Mouse (Mus musculus): Measurements from ENCODE around the gene Tmprss6. TPM values are rescaled to one million over a fixed set of nuclear protein-coding genes. Genes with fewer than 3 reads are reported as not detected.

The Tmprss6 gene
- total RNA-seq, 2 experiments from 2014 or later = 0.38 TPM; not detected in 1

DNA sequence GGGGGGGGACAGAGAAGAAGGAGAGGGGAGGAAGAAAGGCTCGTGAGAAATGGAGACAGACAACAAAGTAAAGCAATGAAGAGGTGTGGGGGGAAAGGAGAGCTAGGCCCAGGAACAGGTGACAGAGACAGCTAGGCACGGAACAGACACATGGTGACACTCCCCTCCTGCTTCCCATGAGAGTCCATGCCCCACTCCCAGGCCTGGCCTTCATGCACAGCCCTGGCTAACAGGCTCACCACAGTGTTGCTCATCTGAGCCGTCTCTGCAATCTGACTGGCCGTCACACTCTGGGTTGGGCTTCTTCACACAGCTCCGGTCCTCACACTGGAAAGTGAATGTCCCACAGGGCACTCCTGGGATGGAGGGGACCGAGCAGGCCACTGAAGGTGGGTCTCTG, 24.6 kb downstream of the Tmprss6 start:
- DNase-seq = no peak

DNA sequence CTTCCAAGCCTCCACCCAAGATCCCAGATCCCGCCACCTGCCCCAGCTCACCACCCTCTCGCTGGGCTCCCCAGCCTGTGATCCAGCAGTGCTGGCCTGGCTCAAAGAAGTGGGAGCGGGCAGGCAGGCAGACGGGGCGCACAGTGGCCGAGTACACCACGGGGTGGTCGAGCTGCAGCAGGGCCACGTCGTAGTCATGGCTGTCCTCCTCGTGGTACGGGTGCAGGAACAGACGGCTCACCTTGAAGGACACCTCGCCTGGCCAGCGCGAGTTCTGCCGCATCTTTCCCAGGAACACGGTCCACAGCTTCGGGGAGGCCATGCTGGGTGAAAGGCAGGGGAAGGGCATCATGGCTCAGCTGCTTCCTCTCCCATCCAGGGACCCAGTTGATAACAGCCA, 26.2 kb downstream of the Tmprss6 start:
- DNase-seq = no peak

DNA sequence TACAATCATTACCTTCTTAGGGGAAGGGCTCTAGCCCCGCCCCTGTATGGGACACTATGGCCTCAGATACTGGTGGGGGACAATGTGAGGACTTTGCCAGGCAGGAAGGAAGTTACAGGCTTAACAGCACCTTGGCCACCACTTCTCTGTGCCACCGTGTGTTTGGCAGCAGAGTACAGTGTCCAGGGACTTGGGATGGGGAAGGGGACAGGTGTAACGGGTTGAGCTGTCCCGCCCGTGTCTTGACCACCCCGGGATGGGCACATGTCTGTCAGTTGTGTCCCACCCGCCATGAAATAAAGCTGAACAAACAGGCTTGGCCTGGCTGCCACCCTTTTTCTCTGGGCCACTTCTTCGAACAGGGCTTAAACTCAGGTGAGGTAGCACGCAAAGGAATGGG, 29.5 kb downstream of the Tmprss6 start:
- no peak for DNase-seq

DNA sequence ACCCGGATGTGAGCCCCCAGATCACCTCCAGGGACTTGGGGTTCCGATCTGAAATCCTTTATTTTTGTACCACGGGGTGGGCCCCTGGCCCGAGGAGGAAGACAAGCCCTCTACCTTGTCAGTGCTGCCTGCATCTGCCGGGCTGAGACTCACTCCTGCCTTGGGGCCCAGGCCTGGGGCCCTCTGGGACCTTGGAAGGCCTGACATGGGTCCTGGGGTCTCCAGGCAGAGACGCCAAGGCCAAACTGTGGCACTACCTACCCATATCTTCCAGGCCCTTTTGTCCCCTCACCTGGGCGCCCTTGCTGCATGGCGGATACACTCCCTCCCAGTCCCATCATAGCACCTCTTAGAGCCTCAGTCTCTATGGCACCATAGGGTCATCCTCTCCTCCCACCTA, 29.9 kb downstream of the Tmprss6 start:
- no peak for DNase-seq

DNA sequence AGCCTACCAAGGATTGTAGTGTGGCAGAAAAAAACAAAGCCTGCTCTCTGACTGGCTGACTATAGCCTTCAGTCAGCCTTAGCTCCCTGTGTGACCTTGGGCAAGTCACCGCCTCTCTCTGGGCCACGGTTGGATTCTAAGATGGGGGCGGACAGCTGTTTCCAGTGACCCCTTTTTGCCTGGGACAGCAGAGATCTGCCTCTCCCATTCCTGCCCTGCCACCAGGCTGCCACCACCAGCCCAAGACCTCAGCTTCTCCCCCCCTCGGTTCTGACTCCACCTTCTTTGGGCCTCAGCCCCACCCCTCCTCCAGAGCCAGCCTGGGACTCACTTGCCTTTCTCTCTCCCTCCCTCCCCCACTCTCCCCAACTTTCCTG, 30.4 kb downstream of the Tmprss6 start:
- DNase-seq = no peak

DNA sequence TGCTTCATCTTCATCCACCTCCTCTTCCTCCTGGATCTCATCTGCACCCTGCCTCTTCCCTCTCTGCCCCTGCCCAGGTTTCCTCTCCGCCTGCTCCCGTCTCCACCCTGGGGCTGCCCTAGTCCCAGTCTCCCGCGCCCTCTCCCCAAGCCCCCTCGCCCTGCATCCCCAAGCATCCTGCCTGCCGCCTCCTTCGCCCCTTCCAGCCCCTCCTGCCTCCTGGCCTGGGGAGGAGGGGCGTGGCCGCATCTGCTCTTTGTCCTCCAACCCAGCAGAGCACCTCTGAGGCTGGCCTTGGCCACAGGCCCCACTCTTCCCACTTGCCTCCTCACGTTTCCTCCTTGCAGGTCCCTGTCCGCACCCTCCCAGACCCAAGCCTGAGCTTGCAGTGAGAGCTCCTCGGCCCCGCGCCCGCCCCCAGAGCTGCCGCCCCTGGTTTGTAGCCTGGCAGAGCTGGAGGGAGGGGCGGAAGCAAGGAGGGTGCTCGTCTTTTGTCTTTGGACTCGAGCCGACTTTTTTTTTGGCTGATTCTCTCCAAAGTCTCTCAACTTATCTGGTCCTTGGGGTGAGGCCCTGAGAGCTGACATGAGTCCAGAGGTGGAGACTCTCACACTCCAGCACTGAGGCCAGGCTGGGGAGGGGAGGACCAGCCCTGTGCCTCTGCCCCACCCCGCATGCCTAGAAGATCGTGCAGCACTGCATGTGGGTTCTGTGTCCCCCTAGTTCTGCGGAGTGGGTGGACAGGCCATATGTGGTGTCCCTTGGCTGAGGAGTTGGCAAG, 31.0 kb downstream of the Tmprss6 start:
- peak; percentile 50 for DNase-seq

DNA sequence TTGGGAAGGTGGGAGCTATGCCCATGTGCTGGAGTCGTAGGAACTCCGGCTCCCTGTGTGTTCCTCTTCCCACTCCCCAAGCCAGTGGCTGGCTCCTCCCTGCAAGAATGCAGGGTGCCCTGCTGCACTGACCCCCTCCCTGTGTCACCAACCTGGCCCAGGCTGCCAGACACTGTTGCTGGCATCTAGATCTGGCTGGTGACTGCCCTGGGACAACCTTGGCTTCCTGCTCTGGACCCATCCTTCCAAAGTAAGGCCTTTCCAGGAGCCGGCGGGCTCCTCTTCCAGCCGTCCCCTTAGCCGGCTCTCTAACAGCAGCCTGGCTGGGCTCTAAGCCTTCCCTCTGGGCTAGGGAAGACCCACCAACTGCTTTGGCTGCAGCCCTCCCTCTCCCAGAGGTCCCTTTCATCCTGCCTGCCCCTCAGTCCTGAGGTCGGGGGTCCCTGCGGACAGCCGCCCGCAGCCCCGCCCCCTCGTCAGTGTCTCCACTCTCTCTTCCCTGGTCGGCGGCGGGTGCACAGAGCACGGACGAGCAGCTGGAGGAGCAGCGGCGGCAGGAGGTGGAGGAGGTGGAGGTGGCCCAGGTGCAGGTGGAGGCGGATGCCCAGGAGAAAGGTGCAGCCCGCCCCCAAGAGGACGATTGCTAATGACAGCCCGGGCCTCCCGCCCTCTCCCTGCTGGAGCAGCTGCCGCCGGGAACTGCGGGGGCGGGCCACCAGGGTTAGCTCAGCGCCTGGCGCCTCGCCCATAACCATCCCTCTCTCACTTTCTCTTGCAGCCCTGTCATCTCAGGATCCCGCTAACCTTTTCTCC, 31.8 kb downstream of the Tmprss6 start:
- peak; percentile 91 for DNase-seq

DNA sequence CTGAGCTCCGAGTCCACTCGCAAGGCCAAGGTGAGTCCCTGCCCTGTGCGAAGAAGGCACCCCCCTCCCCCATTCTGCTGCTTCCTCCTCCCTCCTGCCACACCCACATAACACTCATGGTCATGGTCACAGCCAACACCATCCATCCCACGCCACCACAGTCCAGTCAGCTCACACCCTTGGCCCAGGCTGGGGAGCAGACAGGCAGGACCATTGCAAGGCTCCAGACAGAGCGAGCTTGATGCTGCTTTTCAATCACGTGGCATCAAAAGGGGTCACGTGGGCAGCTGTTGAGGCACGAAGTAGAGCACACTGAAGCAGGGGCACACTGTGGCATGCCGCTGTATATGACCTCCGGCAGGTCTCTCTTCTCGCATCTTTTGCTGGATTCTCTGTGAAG, 32.8 kb downstream of the Tmprss6 start:
- no peak for DNase-seq

DNA sequence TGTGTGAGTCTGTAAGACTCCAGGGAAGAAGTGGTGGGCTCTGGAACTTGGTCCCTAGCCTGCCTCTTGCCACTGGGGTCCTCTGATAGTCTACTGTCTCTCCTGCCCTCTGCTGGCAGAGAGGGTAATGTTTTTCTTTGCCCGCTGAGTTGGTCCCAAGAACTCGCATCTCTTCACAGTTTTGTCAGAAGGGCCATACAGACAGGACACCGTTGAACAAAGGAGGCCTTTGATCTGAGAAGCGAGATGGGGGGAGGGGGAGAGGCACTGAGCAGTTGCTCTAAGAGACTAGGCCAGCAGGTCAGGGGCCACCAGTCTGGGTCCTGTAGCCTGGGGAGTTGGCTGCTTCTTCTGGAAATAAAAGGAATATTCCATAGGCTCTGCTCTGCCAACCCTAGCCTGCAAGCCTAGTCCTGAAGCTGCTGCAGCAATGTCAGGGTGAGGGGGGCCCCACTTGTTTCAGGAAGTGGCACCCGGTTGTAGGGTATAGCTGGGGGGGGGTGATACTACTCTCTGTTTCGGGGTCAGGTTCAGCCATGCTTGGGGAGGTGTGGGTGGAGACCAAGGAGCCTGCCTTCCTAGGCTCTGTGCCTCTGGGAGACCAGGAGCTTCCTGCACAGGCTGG, 33.4 kb downstream of the Tmprss6 start:
- no peak for DNase-seq

DNA sequence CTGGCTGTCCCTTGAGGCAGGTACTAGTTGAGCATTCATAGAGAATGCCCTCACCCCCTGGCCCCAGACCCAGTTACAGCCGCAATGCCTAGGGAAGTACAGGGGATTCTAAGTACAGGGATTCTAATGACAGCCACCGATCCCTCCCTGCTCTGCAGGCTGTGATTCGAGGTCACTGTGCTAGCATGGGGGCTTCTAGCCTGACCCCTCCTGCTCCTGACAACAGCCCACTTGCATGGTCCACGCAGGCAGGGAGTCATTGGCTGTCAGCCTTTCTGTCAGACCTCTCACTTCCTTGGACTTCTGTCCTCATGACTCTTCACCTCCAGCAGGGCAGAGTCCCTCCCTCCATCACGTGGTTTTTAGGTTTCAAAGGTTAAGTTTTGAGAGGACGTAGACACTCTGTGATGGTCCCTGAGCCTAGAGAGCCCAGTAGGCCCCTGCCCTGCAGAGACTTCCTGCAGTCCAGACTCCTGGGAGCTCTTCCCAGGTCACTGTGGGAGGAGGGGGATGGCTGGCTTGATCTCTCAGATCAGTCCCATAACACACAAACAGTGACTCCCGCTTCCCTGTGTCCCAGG, 36.8 kb downstream of the Tmprss6 start:
- no peak for DNase-seq

DNA sequence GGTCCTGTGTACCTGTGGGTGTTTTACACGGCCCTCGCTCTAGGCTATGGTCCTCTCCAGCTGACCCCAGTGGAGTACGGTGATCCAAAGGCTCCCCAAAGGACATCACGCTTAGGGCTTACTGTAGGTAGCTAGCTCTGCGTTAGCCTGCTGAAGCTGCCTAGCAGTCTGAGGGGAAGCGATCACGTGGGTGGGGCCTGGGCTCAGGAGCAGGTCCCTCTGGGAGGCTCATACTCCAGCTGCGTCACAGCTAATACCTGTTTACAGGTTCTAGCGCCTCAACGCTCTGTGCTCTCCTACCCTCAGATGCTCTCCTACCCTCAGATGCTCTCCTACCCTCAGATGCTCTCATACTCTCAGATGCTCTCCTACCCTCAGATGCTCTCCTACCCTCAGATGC, 37.6 kb downstream of the Tmprss6 start:
- no peak for DNase-seq

DNA sequence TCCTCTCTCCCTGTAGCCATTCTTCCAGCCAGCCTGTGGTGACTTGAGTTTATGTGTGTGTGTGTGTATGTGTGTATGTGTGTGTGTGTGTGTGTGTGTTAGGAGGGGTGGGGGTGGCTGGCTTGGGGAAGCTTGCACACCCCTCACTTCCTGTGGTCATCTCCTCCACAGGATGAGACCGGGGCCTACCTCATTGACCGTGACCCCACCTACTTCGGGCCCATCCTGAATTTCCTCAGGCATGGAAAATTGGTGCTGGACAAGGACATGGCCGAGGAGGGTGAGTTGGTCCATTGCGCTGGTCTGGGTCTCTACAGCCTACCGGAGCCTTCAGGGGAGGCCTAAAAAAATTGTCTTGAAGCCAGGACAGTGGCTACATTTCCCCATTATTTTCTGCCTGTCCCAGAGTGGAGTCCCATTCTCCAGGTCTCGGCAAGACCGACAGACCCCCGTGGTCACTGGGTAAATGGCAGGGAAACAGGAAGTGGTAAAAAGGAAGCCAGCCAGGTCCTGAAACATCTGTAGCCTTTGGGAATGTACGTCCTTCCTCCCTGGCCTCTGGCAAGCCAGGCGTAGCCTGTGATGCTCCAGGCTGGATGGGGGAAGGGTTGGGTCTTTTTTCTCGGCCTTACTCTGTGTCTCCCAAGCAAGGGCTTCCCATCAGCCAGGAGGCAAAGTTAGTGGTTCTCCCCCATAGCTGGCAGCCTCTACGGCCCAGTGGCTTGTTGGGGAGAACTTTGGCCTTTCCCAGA, 38.4 kb downstream of the Tmprss6 start:
- no peak for DNase-seq

DNA sequence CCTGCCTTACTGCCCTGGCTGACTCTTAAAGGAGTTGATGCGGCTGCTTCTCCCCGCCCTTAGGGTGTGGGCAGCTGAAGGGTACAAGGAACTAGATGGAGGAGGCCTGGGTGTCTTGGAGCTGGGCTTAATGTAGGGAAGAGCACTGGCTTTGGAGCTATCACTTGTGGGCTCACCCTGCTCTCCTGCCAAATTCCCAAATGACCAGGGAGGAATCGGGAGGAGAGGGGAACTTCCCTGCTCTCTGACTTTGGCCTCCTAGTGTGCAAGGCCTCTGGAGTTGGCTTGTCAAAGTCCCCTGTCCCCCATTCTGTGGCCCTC, 39.3 kb downstream of the Tmprss6 start:
- no peak for DNase-seq

DNA sequence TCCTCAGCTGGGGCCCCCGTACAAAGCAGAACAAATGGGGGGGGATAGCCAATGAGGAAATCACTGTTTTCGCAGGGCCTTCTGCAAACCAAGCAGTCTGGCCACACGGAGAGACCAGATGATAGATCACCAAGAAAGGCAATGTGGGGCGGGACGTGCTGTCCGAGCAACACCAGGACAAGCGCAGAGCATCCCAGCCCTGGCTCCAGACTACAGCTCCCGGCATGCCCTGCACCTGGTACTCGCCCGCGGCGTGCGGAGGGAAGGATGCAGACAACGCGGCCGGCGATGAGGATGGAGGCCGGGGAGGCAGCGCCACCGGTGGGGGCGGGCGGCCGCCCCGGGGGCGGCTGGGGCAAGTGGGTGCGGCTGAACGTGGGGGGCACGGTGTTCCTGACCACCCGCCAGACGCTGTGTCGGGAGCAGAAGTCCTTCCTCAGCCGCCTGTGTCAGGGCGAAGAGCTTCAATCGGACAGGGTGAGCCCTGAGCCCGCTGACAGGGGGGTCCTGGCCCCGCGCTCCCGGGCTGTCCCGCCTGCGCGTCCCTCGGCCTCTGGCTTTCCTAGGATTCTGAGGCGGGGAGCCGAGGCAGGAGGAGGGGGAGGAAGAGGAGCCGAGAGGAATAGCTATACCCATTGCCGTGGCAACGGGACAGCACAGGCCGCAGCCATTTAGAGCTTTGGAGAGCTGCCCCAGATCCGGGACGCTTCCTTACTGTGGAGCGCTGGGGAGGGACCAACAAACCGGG, 39.9 kb downstream of the Tmprss6 start, which contains the start of gene Kctd17:
Kctd17 (plus strand) TSS at position 174 of the 748 bp plus-strand sequence.
- peak; percentile 77 for DNase-seq

DNA sequence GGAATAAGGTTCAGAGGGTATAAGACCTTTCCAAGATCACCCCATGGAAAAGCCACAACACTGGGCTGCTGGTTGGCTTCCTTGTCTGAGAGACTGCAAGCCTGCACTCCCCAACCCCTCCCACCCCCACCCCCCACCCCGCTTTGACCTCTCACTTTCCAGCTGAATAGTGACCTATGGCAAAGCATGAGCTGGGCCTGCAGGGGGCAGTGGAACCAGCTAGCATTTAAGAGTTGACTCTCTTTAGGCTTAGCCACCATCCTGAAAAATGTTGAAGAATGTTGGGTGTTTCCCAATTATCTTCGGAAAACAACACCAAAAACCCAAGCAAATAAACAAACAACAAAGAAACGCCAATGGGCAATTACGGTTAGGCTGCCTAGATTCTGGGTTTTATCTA, 43.2 kb downstream of the Tmprss6 start:
- no peak for DNase-seq

DNA sequence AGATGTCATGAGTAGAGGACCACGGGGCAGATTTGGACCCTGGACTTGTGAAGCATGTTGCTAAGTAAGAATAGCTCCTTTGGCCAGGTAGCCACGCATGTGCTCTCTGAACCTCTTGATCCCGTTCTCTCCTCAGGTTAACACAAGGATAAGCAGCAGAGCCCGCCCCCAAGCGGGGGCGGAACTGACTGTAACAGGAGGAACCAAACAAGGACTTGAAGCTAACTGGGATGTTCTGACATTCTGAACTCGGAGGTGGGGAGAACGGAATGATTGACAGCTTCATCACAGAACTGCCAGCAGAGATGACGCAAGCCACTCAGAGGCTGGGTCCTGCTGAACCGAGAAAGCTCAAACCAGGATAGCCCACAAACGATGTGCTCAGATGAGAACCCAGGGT, 43.9 kb downstream of the Tmprss6 start:
- no peak for DNase-seq

DNA sequence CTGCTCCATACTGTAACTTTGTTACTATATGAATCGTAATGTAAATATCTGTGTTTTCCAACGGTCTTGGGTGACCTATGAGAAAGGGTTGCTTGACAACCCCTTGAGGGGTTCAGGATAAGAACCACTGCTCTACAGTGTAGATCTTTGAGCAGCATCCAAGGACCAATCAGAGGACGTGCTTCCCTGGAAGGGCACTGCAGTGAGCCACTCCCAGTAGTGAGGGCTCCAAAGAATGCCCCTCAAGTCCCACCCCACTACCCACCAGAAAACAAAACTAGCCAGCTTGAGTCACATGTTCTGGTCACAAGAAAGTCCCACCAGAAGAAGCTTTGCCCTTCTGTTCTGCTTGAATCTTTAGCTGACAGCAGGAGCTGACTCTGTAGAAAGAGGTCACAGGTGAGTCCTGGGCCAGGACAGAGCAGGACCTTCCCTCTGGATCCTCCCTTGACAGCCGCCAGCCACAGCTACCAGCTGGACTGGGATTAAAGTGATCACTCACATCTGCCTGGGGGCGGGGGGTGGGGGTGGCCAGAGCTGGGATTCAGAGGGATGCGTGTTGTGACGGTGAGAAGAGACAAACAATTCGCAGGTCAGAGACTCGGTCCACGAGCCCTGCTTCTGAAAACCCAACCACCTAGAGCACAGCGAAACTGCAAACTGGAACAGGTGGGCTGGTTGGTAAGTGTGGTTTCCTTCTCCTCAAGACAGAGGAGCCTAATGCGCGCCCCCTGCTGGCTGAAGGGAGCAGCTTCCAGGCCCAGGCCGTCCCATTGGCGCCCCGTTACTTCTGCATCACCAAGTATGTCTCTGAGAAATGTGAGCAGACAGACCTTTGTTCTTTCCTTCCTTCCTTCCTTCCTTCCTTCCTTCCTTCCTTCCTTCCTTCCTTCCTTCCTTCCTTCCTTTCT, 46.1 kb downstream of the Tmprss6 start:
- peak; percentile 89 for DNase-seq

DNA sequence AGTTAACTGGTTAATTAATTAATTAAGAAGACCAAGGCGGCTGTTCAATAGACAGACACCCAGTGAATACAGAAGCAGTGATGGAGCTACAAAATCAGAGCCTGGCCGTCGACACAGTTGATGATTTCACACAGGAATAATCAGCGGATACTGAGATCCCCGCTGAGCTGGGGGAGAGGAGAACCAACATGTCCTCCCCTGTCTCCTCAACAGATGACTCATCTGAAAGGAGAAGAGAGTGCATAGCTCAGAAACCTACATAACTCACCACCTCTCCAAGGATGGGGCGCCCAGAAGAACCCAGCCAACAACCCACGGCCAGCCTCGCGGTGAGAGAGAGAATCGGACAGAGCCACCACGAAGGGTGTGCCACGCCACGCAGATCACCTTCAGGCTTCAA, 48.0 kb downstream of the Tmprss6 start:
- DNase-seq = no peak

DNA sequence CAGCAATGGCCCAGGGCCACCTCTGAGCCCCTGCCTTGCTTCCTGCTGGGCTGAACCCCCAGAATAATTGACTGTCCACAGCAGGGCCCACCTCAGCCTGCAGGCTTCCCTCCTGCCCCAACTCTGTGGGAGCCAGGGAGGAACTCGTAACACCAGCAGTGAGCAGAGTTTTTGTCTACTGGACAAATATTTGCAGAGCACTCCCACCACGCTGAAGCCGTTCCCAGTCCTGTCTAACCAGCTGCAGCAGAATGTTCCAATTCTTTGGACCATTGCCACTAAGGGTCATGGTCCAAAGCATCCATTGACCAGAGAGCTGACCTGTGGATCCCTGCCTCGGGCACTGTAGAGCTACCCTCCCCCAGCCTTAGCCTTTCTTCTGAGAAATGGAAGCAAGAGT, 51.5 kb downstream of the Tmprss6 start:
- no peak for DNase-seq

DNA sequence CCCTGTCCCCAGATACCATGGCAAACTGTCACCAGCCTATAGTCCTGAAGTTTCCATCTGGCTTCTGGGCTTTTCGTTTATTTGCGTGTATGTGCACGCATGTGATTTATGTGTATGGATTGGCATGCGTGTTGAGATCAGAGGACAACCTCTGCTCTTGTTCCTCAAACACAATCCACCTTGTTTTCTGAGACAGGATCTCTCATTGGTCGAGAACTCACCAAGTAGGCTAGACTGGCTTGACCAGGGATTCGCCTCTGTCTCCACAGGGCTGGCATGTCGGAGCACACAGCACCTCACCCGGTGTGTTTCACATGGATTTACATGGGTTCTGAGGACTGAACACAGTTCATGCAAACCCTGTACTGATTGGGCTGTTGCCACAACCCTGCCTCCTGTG, 54.3 kb downstream of the Tmprss6 start:
- DNase-seq = no peak

Data from gastrocnemius, postnatal 10 days (tissue).